Mouse (Mus musculus) large intestine, adult 2 months (tissue): Measurements from ENCODE around the gene Vamp5. TPM values are rescaled to one million over a fixed set of nuclear protein-coding genes. Genes with fewer than 3 reads are reported as not detected.

Source experiments
- polyA plus RNA-seq: library from polyadenylated mRNA; depleted of rRNA; stranded (reverse); fragments of >200 nt; gene quantifications from 2 replicates; pipeline ENCODE4 v1.2.3, GENCODE M21; 2012; rRNA removed

Vamp5 gene
- polyA plus RNA-seq, 1 experiment: 19.3 TPM

Other genes starting within 250 kb of the Vamp5 start
- 5.5 and 5.9 TPM in 2 replicates for gene Atoh8, start 144.9 kb downstream of the Vamp5 start, polyA plus RNA-seq
- gene Sftpb, start 75.9 kb downstream of the Vamp5 start, polyA plus RNA-seq: 0.25 and 0.49 TPM in 2 replicates
- gene Usp39, start 35.3 kb downstream of the Vamp5 start, polyA plus RNA-seq: 16.6 and 19.7 TPM in 2 replicates
- 9.5 and 17.9 TPM in 2 replicates for gene 0610030E20Rik, start 33.2 kb downstream of the Vamp5 start, polyA plus RNA-seq
- gene Tmem150a, start 25.0 kb downstream of the Vamp5 start, polyA plus RNA-seq: 13.4 and 16.6 TPM in 2 replicates
- 82.5 and 102 TPM in 2 replicates for gene Rnf181, start 13.5 kb downstream of the Vamp5 start, polyA plus RNA-seq
- 280 and 288 TPM in 2 replicates for gene Vamp8, start 10.2 kb upstream of the Vamp5 start, polyA plus RNA-seq
- gene Ggcx, start 33.8 kb upstream of the Vamp5 start, polyA plus RNA-seq: 9.3 and 12.4 TPM in 2 replicates
- gene Mat2a, start 59.1 kb upstream of the Vamp5 start, polyA plus RNA-seq: 50.9 and 66.5 TPM in 2 replicates
- 11.3 and 17.2 TPM in 2 replicates for gene Sh2d6, start 141.2 kb upstream of the Vamp5 start, polyA plus RNA-seq
- 27.2 and 38.0 TPM in 2 replicates for gene Capg, start 163.9 kb upstream of the Vamp5 start, polyA plus RNA-seq
- 18.3 and 26.8 TPM in 2 replicates for gene Elmod3, start 217.9 kb upstream of the Vamp5 start, polyA plus RNA-seq
- 22.9 and 40.1 TPM in 2 replicates for gene Retsat, start 218.0 kb upstream of the Vamp5 start, polyA plus RNA-seq
- gene Tgoln1, start 236.5 kb upstream of the Vamp5 start, polyA plus RNA-seq: 33.6 and 40.9 TPM in 2 replicates